Mouse (Mus musculus) frontal cortex, postnatal 36 days (tissue): ENCODE results near the gene Syt7.

Experiments
- DNase-seq, 2 experiments: peaks; one replicate each; pipeline ENCODE4 v3.0.0; 2022; ENCODE audit warnings: low spot score in 2 of 2

Gene Syt7

GRCm38 (mm10) chr19:10387660-10388059 is 1.2 kb upstream of the Syt7 start:
- DNase-seq = no peak

GRCm38 (mm10) chr19:10389391-10390098 is 655 bp downstream of the Syt7 start:
- no peak for DNase-seq

GRCm38 (mm10) chr19:10390099-10390680 is 1.3 kb downstream of the Syt7 start:
- no peak for DNase-seq

- no peak for DNase-seq
Measured at GRCm38 (mm10) chr19:10391028-10391427, 2.1 kb downstream of the Syt7 start.

- DNase-seq = no peak
Measured at GRCm38 (mm10) chr19:10391995-10392394, 3.1 kb downstream of the Syt7 start.

- DNase-seq = no peak
Measured at GRCm38 (mm10) chr19:10393471-10393870, 4.6 kb downstream of the Syt7 start.

GRCm38 (mm10) chr19:10393874-10394500 is 5.1 kb downstream of the Syt7 start:
- DNase-seq = no peak

- DNase-seq = no peak
Measured at GRCm38 (mm10) chr19:10395174-10395573, 6.3 kb downstream of the Syt7 start.

GRCm38 (mm10) chr19:10396962-10397361 is 8.1 kb downstream of the Syt7 start:
- no peak for DNase-seq

GRCm38 (mm10) chr19:10397479-10398153 is 8.7 kb downstream of the Syt7 start:
- DNase-seq = peak; percentile 86 to 89

GRCm38 (mm10) chr19:10398296-10398695 is 9.4 kb downstream of the Syt7 start:
- peak; percentile 86 to 90 for DNase-seq

- DNase-seq = no peak
Measured at GRCm38 (mm10) chr19:10402771-10403494, 14.0 kb downstream of the Syt7 start.

- no peak for DNase-seq
Measured at GRCm38 (mm10) chr19:10403593-10404380, 14.9 kb downstream of the Syt7 start.

GRCm38 (mm10) chr19:10404424-10404823 is 15.5 kb downstream of the Syt7 start:
- DNase-seq = no peak

- no peak for DNase-seq
Measured at GRCm38 (mm10) chr19:10404911-10405310, 16.0 kb downstream of the Syt7 start.

GRCm38 (mm10) chr19:10413701-10414242 is 24.9 kb downstream of the Syt7 start:
- no peak for DNase-seq

- no peak for DNase-seq
Measured at GRCm38 (mm10) chr19:10415508-10415907, 26.6 kb downstream of the Syt7 start.

- no peak for DNase-seq
Measured at GRCm38 (mm10) chr19:10416889-10417288, 28.0 kb downstream of the Syt7 start.

GRCm38 (mm10) chr19:10417436-10417835 is 28.5 kb downstream of the Syt7 start:
- DNase-seq = no peak
